Mouse (Mus musculus) stomach, postnatal 0 days (tissue): Measurements from ENCODE around the gene Pcyt2.

Experiments
- CTCF ChIP-seq: IDR thresholded peaks from 2 replicates; pipeline ENCODE4 v1.5.1; 2016; ENCODE audit warnings: antibody characterized with exemption, low read depth, mild to moderate bottlenecking, moderate library complexity
- EP300 ChIP-seq: optimal IDR thresholded peaks from 2 replicates; pipeline ENCODE3; 2016; ENCODE audit warnings: antibody characterized with exemption

GRCm38 (mm10) chr11:120665406-120665805 lies 47.7 kb upstream of the Pcyt2 start:
- TF ChIP-seq CTCF (no peak), EP300 (no peak)
